Comparison of ENCODE assay signal across 8 mouse cellular contexts in genomic region chr3:96269511-96270474, GRCm38 (mm10). TPM values are rescaled to one million over a fixed set of nuclear protein-coding genes. Genes with fewer than 3 reads are reported as not detected.
DNase-seq lines count a peak whose midpoint lies in the region; ATAC-seq lines count a peak whose summit lies in the region.

Hist2h2bb (plus strand) TSS chr3:96269752.

- ATAC-seq in inflammation-experienced regulatory T-cells, adult 6 months = peak; percentile 87
- peak; percentile 90 for ATAC-seq in megakaryocyte-erythroid progenitor cell, adult 5-6 weeks (replicated peaks; ENCODE audit: low FRiP score, low TSS enrichment, poor library complexity, severe bottlenecking)

- intact Hi-C loops in gastrocnemius, postnatal 14 days (cut with DNase I; ENCODE audit: low total_unique reads) = no loop called here
- intact Hi-C loops in left cerebral cortex, postnatal 10 days (cut with DNase I) = no loop called here

- DNase-seq in adipocyte (ENCODE audit: low spot score) = peak; percentile 98
- peak; percentile 98 for DNase-seq in embryo, embryonic 10 days (ENCODE audit: low spot score)
- peak; percentile 84 for DNase-seq in gastrocnemius, postnatal 14 days
- DNase-seq in left cerebral cortex, postnatal 10 days (ENCODE audit: extremely low spot score in 1 of 2, low spot score in 2 of 2) = peak; percentile 93 to 95
- DNase-seq in right cerebral cortex, postnatal 25 days = peak; percentile 88
- DNase-seq in urinary bladder, postnatal 4 days (ENCODE audit: low spot score in 2 of 2) = peak; percentile 82 to 87

RNA-seq across cellular contexts. Expression of gene Hist2h2bb, which starts in this region (rescaled TPM):
- total RNA-seq in gastrocnemius, postnatal 14 days (2021) = 100 to 1,000 TPM; 160 to 175 TPM
- 10 to 100 TPM in 2 of 3 experiments, 1 to 10 TPM in 1; 5.7 to 28.2 (median 20.9) TPM for polyA plus RNA-seq in inflammation-experienced regulatory T-cells, adult 6 months (2017; shearing (Covaris generic))
- total RNA-seq in left cerebral cortex, postnatal 10 days (2021) = 100 to 1,000 TPM; 161 to 194 TPM
- total RNA-seq in megakaryocyte-erythroid progenitor cell, adult 5-6 weeks (2014; fragmentation: Nextera tagmentation) = 1,021 and 1,485 TPM in 2 replicates
- 6,042 and 11,084 TPM in 2 replicates for total RNA-seq in megakaryocyte-erythroid progenitor cell, adult 5-6 weeks (2017)

Comparison
In these comparisons a context has a peak if more than half of its experiments do, and no peak if none do; other contexts are left out.
1. Peak in every context shown above with its lines: DNase-seq and ATAC-seq.
2. RNA of gene Hist2h2bb (total RNA-seq): 1,021 to 11,084 TPM in megakaryocyte-erythroid progenitor cell, adult 5-6 weeks; 161 to 194 TPM in left cerebral cortex, postnatal 10 days and 160 to 175 TPM in gastrocnemius, postnatal 14 days; every median in the first group is over 4 times any median in the second.